Mouse (Mus musculus) embryonic facial prominence, embryonic 14.5 days (tissue): Measurements from ENCODE around the gene Xdh. TPM values are rescaled to one million over a fixed set of nuclear protein-coding genes. Genes with fewer than 3 reads are reported as not detected.
"Not testable (repeated sequence)": the region's sequence is repeated elsewhere in the genome, so short reads cannot be mapped to it uniquely, and the experiment has no call there.

Experiments
- ATAC-seq: fragments of 200-750 bp; cut with Nextera tagmentation; 2 replicates; pipeline ENCODE4 v1.8.0; 2017; ENCODE audit warnings: low read depth, moderate number of reproducible peaks, moderate TSS enrichment
- DNase-seq: peaks from one replicate; pipeline ENCODE4 v3.0.0-alpha.2; 2015; ENCODE audit warnings: low spot score
- H3K27ac ChIP-seq: fragments of 300-500 bp; sonication (generic); replicated peaks from 2 replicates; pipeline ENCODE4 v1.5.1; 2014; ENCODE audit warnings: low read depth, mild to moderate bottlenecking, low read length, moderate library complexity
- H3K27me3 ChIP-seq: fragments of 300-500 bp; sonication (generic); replicated peaks from 2 replicates; pipeline ENCODE4 v1.6.1; 2014; ENCODE audit warnings: low read length; ENCODE audit not compliant: control insufficient read depth, insufficient read depth
- H3K36me3 ChIP-seq: fragments of 300-500 bp; sonication (generic); 2 replicates; pipeline ENCODE4 v1.6.1; 2014; ENCODE audit warnings: low read length, mixed read lengths; ENCODE audit not compliant: control insufficient read depth, insufficient read depth
- H3K4me1 ChIP-seq: fragments of 300-500 bp; sonication (generic); 2 replicates; pipeline ENCODE4 v1.6.1; 2014; ENCODE audit warnings: antibody characterized with exemption, low read length; ENCODE audit not compliant: control insufficient read depth, insufficient read depth
- H3K4me2 ChIP-seq: fragments of 300-500 bp; sonication (generic); 2 replicates; pipeline ENCODE4 v1.6.1; 2014; ENCODE audit warnings: low read depth, mild to moderate bottlenecking, low read length, moderate library complexity, mixed read lengths
- H3K4me3 ChIP-seq: fragments of 300-500 bp; sonication (generic); 2 replicates; pipeline ENCODE4 v1.5.1; 2014; ENCODE audit warnings: low read depth, mild to moderate bottlenecking, low read length
- H3K9ac ChIP-seq: fragments of 300-500 bp; sonication (generic); 2 replicates; pipeline ENCODE4 v1.6.1; 2014; ENCODE audit warnings: low read depth, mild to moderate bottlenecking, low read length, moderate library complexity, mixed read lengths
- H3K9me3 ChIP-seq: fragments of 300-500 bp; sonication (generic); 2 replicates; pipeline ENCODE4 v1.6.1; 2016; ENCODE audit warnings: low read length; ENCODE audit not compliant: control insufficient read depth
- WGBS: fragments of 180-500 bp; shearing (Covaris S2); extraction: QIAGEN DNeasy Blood & Tissue Kit; methylation state at CpG from one replicate; pipeline ENCODE4 v1.1.7; 2014; 5-methylcytosine and 5-hydroxymethylcytosine counted together
- polyA plus RNA-seq: library from polyadenylated mRNA; unstranded; fragments of >200 nt; fragmentation: Nextera tagmentation; extraction: Ambion mirVana; gene quantifications from 2 replicates; pipeline ENCODE4 v1.2.1, GENCODE M21; 2014

Xdh gene
- polyA plus RNA-seq, 1 experiment from 2014 or later: 2.5 TPM

GRCm38 (mm10) chr17:73869008-73869685 is 80.8 kb downstream of the Xdh start:
- H3K9ac ChIP-seq: no peak overlapping the region
- no peak overlapping the region for H3K4me3 ChIP-seq
- H3K27me3 ChIP-seq: no peaks in the 10 kb centered on the region
- 94% methylated on average over 9 of the region's 9 CpGs for WGBS
- H3K27ac ChIP-seq: no peak overlapping the region
- no peak for ATAC-seq
- no peaks in the 10 kb centered on the region for H3K36me3 ChIP-seq
- no peaks in the 10 kb centered on the region for H3K9me3 ChIP-seq
- no peak overlapping the region for H3K4me2 ChIP-seq
- H3K4me1 ChIP-seq: no peaks in the 10 kb centered on the region
- DNase-seq: no peak

DNA sequence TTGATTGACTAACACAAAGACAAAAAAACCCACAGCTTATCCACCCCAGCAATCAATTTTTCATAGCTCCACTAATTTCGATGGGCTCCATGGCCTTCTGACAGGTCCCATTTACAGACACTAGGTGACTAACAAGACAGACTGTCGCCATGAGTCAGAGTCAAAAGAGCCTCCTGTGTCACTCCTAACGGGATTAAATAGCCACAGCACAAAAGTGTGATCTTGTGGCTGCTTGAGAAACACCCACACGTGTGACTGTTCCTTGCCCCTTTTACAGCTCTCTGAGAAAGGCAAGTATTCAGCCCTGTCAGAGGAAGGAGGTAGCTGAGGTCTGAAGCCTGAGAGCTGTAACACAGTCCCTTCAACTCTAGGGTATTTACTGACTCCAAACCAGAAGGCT is 96.3 kb downstream of the Xdh start:
- Histone ChIP-seq H3K9ac (no peak overlapping the region), H3K27me3 (no peaks in the 10 kb centered on the region), H3K36me3 (no peaks in the 10 kb centered on the region), H3K4me2 (no peak overlapping the region), H3K9me3 (0 out of 2 replicates have a peak, but pooled peaks cover 4% of the 10 kb centered on the region), H3K4me3 (no peak overlapping the region), H3K4me1 (no peaks in the 10 kb centered on the region), H3K27ac (no peak overlapping the region)
- DNase-seq: no peak
- WGBS: 72% methylated on average over 4 of the region's 4 CpGs
- ATAC-seq: no peak

DNA sequence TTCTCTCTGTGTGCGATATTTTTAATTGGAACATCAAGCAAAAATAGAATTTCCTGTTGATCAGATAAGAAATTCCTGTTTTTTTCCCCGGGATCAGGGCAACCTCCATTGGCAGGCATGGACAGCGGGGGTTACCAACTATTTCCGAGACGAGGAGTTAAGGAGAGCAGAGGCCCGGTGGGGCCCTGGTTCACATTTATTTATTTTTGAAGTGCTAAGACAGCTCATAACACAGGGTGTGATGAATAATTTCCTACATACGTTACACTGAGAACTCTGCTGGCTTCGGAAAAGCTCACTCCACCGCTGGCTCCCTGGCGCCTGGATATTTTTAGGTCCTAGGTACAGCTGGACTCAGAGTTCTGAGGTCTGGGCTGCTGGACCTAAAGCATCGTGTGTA is 97.0 kb downstream of the Xdh start:
- no peaks in the 10 kb centered on the region for H3K27me3 ChIP-seq
- no peak overlapping the region for H3K9ac ChIP-seq
- WGBS: 75% methylated on average over 11 of the region's 11 CpGs
- H3K4me2 ChIP-seq: no peak overlapping the region
- no peaks in the 10 kb centered on the region for H3K4me1 ChIP-seq
- ATAC-seq (no peak), DNase-seq (no peak)
- 0 out of 2 replicates have a peak, but pooled peaks cover 4% of the 10 kb centered on the region for H3K9me3 ChIP-seq
- H3K4me3 ChIP-seq: no peak overlapping the region
- no peaks in the 10 kb centered on the region for H3K36me3 ChIP-seq
- H3K27ac ChIP-seq: no peak overlapping the region

GRCm38 (mm10) chr17:73847399-73847798 is 102.6 kb downstream of the Xdh start:
- Histone ChIP-seq H3K9ac (no peak overlapping the region), H3K36me3 (no peaks in the 10 kb centered on the region), H3K4me3 (no peak overlapping the region), H3K4me2 (no peak overlapping the region), H3K9me3 (no peaks in the 10 kb centered on the region), H3K27ac (no peak overlapping the region), H3K4me1 (no peaks in the 10 kb centered on the region), H3K27me3 (no peaks in the 10 kb centered on the region)
- no peak for ATAC-seq
- DNase-seq: no peak
- WGBS: 87% methylated on average over 1 of the region's 1 CpGs

GRCm38 (mm10) chr17:73845632-73846031 is 104.4 kb downstream of the Xdh start:
- H3K9ac ChIP-seq: no peak overlapping the region
- no peak overlapping the region for H3K4me2 ChIP-seq
- H3K36me3 ChIP-seq: no peaks in the 10 kb centered on the region
- H3K27ac ChIP-seq: no peak overlapping the region
- DNase-seq: no peak
- no peaks in the 10 kb centered on the region for H3K9me3 ChIP-seq
- no peaks in the 10 kb centered on the region for H3K4me1 ChIP-seq
- 67% methylated on average over 3 of the region's 3 CpGs for WGBS
- no peaks in the 10 kb centered on the region for H3K27me3 ChIP-seq
- no peak overlapping the region for H3K4me3 ChIP-seq
- ATAC-seq: no peak

GRCm38 (mm10) chr17:73842963-73843362 is 107.0 kb downstream of the Xdh start:
- Histone ChIP-seq H3K4me3 (no peak overlapping the region), H3K4me1 (no peaks in the 10 kb centered on the region), H3K9ac (no peak overlapping the region), H3K27me3 (no peaks in the 10 kb centered on the region), H3K36me3 (no peaks in the 10 kb centered on the region), H3K27ac (no peak overlapping the region), H3K9me3 (no peaks in the 10 kb centered on the region), H3K4me2 (no peak overlapping the region)
- ATAC-seq (no peak), DNase-seq (no peak)
- 75% methylated on average over 1 of the region's 1 CpGs for whole genome bisulfite sequencing

DNA sequence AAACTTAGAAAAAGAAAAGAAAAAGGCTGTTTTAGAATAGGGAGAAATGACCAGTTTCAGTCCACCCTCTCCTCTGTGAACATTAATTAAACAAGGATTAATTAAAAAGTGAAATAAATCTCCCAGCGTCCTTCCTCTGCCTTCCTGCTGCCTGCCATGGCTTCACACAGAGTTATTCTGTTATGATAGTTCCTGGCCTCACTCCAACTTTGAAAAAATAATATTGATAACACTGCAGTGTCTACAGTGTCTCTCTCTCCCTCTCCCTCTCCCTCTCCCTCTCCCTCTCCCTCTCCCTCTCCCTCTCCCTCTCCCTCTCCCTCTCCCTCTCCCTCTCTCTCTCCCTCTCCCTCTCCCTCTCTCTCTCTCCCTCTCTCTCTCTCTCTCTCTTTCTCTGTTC is 110.1 kb downstream of the Xdh start:
- H3K36me3 ChIP-seq, DNase-seq, H3K4me3 ChIP-seq, H3K9me3 ChIP-seq, H3K4me2 ChIP-seq, H3K27ac ChIP-seq, H3K4me1 ChIP-seq, H3K9ac ChIP-seq, H3K27me3 ChIP-seq, ATAC-seq: not testable (repeated sequence)
- 42% methylated on average over 1 of the region's 1 CpGs for WGBS

- Histone ChIP-seq H3K4me2 (no peak overlapping the region), H3K27me3 (no peaks in the 10 kb centered on the region), H3K4me1 (no peaks in the 10 kb centered on the region), H3K9me3 (no peaks in the 10 kb centered on the region), H3K9ac (no peak overlapping the region), H3K4me3 (no peak overlapping the region), H3K36me3 (no peaks in the 10 kb centered on the region), H3K27ac (no peak overlapping the region)
- ATAC-seq (no peak), DNase-seq (no peak)
- WGBS: 48% methylated on average over 3 of the region's 3 CpGs
Measured at GRCm38 (mm10) chr17:73839086-73839835, 110.7 kb downstream of the Xdh start.

- H3K4me1 ChIP-seq: no peaks in the 10 kb centered on the region
- no peak for DNase-seq
- H3K9ac ChIP-seq: no peak overlapping the region
- no peak for ATAC-seq
- no peaks in the 10 kb centered on the region for H3K27me3 ChIP-seq
- H3K4me2 ChIP-seq: no peak overlapping the region
- H3K4me3 ChIP-seq: no peak overlapping the region
- no peaks in the 10 kb centered on the region for H3K9me3 ChIP-seq
- no peaks in the 10 kb centered on the region for H3K36me3 ChIP-seq
- no peak overlapping the region for H3K27ac ChIP-seq
- 85% methylated on average over 4 of the region's 4 CpGs for WGBS
Measured at GRCm38 (mm10) chr17:73837244-73837643, 112.8 kb downstream of the Xdh start.
